Mouse (Mus musculus) brain, embryonic 14.5 days (tissue): Measurements from ENCODE around the gene Dmgdh.

ENCODE experiments used
- CTCF ChIP-seq: fragments of 200-500 bp; IDR thresholded peaks from 2 replicates; pipeline ENCODE4 v1.5.1; 2012; ENCODE audit warnings: inconsistent platforms, mild to moderate bottlenecking, moderate library complexity, borderline replicate concordance; ENCODE audit not compliant: insufficient read depth, insufficient read length; ENCODE audit errors: extremely low read depth
- POLR2A ChIP-seq: fragments of 200-500 bp; IDR thresholded peaks from 2 replicates; pipeline ENCODE4 v1.6.1; 2012; ENCODE audit warnings: mild to moderate bottlenecking, inconsistent platforms, borderline replicate concordance; ENCODE audit not compliant: poor library complexity, insufficient read depth, insufficient read length, severe bottlenecking; ENCODE audit errors: extremely low read depth

DNA sequence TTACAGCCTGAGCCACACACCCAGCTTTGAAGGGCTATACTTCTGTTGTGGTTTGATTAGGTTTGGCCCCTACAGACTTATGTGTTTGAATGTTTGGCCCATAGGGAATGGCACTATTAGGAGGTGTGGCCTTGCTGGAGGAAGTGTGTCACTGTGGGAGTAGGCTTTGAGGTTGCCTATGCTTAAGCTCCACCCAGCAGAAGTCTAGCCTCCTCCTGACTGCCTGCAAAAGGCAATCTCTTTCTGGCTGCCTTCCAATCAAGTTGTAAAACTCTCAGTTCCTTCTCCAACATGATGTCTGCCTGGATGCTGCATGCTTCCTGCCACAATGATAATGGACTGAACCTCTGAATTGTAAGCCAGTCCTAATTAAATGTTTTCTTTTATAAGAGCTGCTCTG lies 9.1 kb downstream of the Dmgdh start:
- TF ChIP-seq CTCF (no peak), POLR2A (no peak)
